Mouse (Mus musculus): ENCODE results near the gene Pgm2l1.

- TF ChIP-seq POLR2A (IDR thresholded peaks at IDR 0.05; ENCODE audit: insufficient read length, low read depth) (no peak), TCF12 (IDR thresholded peaks at IDR 0.05; ENCODE audit: insufficient read depth, poor library complexity, severe bottlenecking) (no peak), MAX (IDR thresholded peaks at IDR 0.05; ENCODE audit: low read depth) (no peak), E2F4 (IDR thresholded peaks at IDR 0.05; ENCODE audit: insufficient read depth) (no peak), USF1 (IDR thresholded peaks at IDR 0.05; ENCODE audit: low read depth) (no peak), MYOG (IDR thresholded peaks at IDR 0.05; ENCODE audit: control insufficient read depth in 1 of 3, insufficient read depth in 1 of 3, insufficient read length in 2 of 3, low read depth in 2 of 3) (no peak), CEBPB (IDR thresholded peaks at IDR 0.05; ENCODE audit: insufficient read depth, poor library complexity, severe bottlenecking) (no peak), MYOD1 (IDR thresholded peaks at IDR 0.05; ENCODE audit: control insufficient read depth in 1 of 3, insufficient read length in 2 of 3, low read depth in 2 of 3) (no peak), SRF (IDR thresholded peaks at IDR 0.05; ENCODE audit: control insufficient read depth, insufficient read length, low read depth) (no peak)
Observed at GRCm38 (mm10) chr7:100231661-100232060, 4.5 kb downstream of the Pgm2l1 start.

All from myocyte (in vitro differentiated cells).